Mouse (Mus musculus) midbrain, embryonic 14.5 days (tissue): ENCODE measurements around the gene Acpp. TPM values are rescaled to one million over a fixed set of nuclear protein-coding genes. Genes with fewer than 3 reads are reported as not detected.

Experiments
- ATAC-seq: fragments of 200-750 bp; cut with Nextera tagmentation; 2 replicates; pipeline ENCODE4 v1.8.0; 2017; ENCODE audit warnings: moderate number of reproducible peaks, moderate library complexity; ENCODE audit not compliant: low FRiP score, low TSS enrichment
- DNase-seq: peaks from one replicate; pipeline ENCODE4 v3.0.0-alpha.2; 2015
- H3K27ac ChIP-seq: fragments of 300-500 bp; sonication (generic); replicated peaks from 2 replicates; pipeline ENCODE4 v1.5.1; 2014; ENCODE audit warnings: mild to moderate bottlenecking, low read depth, low read length, moderate library complexity
- H3K27me3 ChIP-seq: fragments of 300-500 bp; sonication (generic); 2 replicates; pipeline ENCODE4 v1.6.1; 2014; ENCODE audit warnings: low read length, control low read depth, mixed read lengths; ENCODE audit not compliant: control insufficient read depth, insufficient read depth
- H3K36me3 ChIP-seq: fragments of 300-500 bp; sonication (generic); 2 replicates; pipeline ENCODE4 v1.6.1; 2014; ENCODE audit warnings: low read length, control low read depth; ENCODE audit not compliant: control insufficient read depth, insufficient read depth
- H3K4me1 ChIP-seq: fragments of 300-500 bp; sonication (generic); 2 replicates; pipeline ENCODE4 v1.6.1; 2014; ENCODE audit warnings: mild to moderate bottlenecking, antibody characterized with exemption, low read length, control low read depth; ENCODE audit not compliant: control insufficient read depth, insufficient read depth
- H3K4me2 ChIP-seq: fragments of 300-500 bp; sonication (generic); 2 replicates; pipeline ENCODE4 v1.6.1; 2014; ENCODE audit warnings: mild to moderate bottlenecking, low read length, moderate library complexity
- H3K4me3 ChIP-seq: fragments of 300-500 bp; sonication (generic); replicated peaks from 2 replicates; pipeline ENCODE4 v1.5.1; 2014; ENCODE audit warnings: low read depth, low read length
- H3K9ac ChIP-seq: fragments of 300-500 bp; sonication (generic); replicated peaks from 2 replicates; pipeline ENCODE4 v1.6.1; 2014; ENCODE audit warnings: mild to moderate bottlenecking, low read length, moderate library complexity
- H3K9me3 ChIP-seq: fragments of 300-500 bp; sonication (generic); 2 replicates; pipeline ENCODE4 v1.6.1; 2016; ENCODE audit warnings: low read length, control low read depth, mixed read lengths; ENCODE audit not compliant: control insufficient read depth
- WGBS: fragments of 180-500 bp; shearing (Covaris S2); extraction: QIAGEN DNeasy Blood & Tissue Kit; methylation state at CpG from one replicate; pipeline ENCODE4 v1.1.7; 2014; 5-methylcytosine and 5-hydroxymethylcytosine counted together
- polyA plus RNA-seq: library from polyadenylated mRNA; unstranded; fragments of >200 nt; fragmentation: Nextera tagmentation; extraction: Ambion mirVana; gene quantifications from 2 replicates; pipeline ENCODE4 v1.2.1, GENCODE M21; 2014

The Acpp gene
- polyA plus RNA-seq, 1 experiment from 2014 or later, result 0.41 TPM

DNA sequence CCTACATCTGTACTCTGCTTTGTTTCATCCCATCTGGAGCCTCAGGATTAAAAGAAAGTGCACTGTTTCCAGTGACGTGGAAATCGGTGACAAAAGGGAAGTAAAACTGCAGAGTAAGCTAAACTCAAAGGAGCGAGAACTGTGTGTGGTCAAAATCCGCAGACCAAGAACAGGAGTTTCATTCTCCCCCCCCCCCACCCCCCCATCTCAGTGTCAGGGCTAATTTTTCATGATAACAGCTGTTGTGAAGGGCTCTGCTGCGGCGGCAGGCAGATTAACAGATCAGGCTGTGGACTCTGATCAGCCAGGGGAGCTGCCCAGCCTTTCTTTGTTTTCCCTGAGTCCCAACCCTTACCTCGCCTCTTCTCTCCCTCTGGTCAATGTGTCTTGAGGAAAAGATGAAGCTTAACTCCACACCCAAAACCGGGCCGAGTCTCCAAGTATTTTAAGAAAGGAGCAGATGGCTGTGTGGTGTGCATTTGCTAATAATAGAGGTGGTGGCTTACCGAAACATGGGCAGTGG is 68.1 kb downstream of the Acpp start:
- peak; percentile 14 for DNase-seq
- no peaks in the 10 kb centered on the region for H3K27me3 ChIP-seq
- ATAC-seq, result no peak
- H3K4me2 ChIP-seq, result no peak overlapping the region
- H3K4me3 ChIP-seq, result no peak overlapping the region
- WGBS, result 25% methylated on average over 10 of the region's 10 CpGs
- H3K4me1 ChIP-seq, result no peaks in the 10 kb centered on the region
- no peaks in the 10 kb centered on the region for H3K9me3 ChIP-seq
- H3K36me3 ChIP-seq, result no peaks in the 10 kb centered on the region
- H3K27ac ChIP-seq, result 0 out of 2 replicates have a peak overlapping the region, but pooled peaks have one; percentile 13
- H3K9ac ChIP-seq, result no peak overlapping the region

DNA sequence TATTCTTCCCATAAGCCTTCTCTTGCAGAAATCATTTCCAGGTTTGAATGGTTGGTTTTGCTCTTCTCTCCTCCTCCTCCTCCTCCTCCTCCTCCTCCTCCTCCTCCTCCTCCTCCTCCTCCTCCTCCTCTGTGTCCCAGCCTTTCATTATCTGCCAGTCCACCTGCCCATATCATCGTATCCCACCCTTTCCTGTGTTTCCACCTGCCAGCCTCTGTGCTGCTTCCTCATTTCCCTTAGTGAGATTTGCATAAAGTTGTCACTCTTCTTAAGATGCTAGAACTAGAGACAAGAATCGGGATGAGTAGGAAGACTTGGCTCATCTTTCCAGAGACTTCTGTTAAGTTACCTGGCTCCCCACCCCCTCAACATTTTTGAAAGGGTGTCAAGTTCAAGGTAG is 73.0 kb downstream of the Acpp start:
- DNase-seq (no peak), ATAC-seq (no peak)
- no peak overlapping the region for H3K4me3 ChIP-seq
- no peak overlapping the region for H3K9ac ChIP-seq
- H3K27ac ChIP-seq, result no peak overlapping the region
- H3K4me2 ChIP-seq, result no peak overlapping the region
- H3K27me3 ChIP-seq, result no peaks in the 10 kb centered on the region
- H3K9me3 ChIP-seq, result no peaks in the 10 kb centered on the region
- 72% methylated on average over 2 of the region's 2 CpGs for WGBS
- no peaks in the 10 kb centered on the region for H3K36me3 ChIP-seq
- H3K4me1 ChIP-seq, result peaks cover 16% of the 10 kb centered on the region

DNA sequence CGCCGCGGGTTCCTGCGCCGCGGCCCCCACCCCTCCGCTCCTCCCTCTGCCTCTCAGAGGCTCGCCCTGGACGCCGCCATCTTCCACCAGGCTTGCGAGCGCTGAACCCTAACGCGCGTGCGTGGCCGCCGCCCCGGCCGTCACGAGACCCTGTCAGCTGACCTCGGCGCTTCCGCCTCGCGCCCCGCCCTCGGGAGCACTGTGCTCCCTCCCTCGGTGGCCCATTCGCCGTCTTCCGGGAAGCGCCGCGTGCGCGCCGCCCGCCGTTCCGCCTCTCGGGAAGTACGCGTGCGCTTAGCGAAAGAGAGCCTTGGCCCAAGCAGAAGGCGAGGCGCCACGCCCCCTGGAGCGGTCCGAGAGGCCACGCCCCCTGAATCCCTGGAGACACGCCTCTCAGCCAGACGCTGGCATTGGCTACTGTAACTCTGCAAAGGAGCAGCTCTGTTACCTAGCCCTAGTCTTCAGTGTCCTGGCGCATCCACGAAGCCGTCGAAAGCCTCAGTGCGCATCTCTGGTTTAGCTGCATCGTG is 74.7 kb downstream of the Acpp start, which contains the start of gene Dnajc13:
Gene Dnajc13 (minus strand): TSS at position 108 of the 530 bp plus-strand sequence.
- WGBS, result under 1% methylated on average over 60 of the region's 60 CpGs
- DNase-seq (peak; percentile 99), ATAC-seq (peak; percentile 97)
- Histone ChIP-seq H3K9me3 (no peaks in the 10 kb centered on the region), H3K27me3 (no peaks in the 10 kb centered on the region), H3K4me1 (peaks cover 16% of the 10 kb centered on the region), H3K4me3 (peak within 1 kb of the TSS; percentile 94), H3K27ac (peak within 1 kb of the TSS; percentile 90), H3K4me2 (peak within 1 kb of the TSS; percentile 86), H3K36me3 (no peaks in the 10 kb centered on the region), H3K9ac (peak within 1 kb of the TSS; percentile 82)

DNA sequence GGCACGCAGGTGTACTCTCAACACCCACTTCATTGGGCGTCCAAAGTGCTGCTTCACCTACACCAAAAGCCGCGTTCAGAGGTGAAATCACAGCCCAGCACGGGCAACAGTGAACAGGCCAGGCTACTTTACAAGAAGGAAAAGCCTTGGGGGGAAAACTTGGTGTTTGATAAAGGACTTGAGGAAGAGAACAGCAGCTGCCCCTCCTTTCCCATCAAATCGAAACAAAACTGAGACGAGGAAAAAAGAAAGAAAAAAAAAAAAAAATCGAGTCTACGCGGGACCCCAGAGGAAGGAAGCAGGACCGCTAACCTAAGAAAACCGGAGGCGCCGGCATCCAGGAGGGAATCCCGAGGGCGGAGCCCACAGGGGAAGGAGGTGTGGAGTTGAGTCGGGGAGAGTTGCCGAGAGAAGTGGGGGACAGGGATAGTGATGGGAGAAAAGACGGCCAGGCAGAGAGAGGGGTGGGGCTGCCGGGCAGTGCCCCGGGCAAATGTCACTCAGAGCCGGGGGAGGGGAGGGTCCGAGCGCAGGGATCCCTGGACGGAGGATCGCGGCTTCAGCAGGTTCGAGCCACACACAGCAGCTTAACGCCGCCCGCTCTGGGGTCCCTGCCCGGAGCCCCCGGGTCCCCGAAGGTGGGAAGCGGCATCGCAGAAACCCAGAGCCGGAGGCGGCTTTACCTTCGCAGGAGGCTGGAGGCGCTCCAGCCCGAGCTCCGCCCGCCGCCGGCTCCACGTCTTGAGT is 75.4 kb downstream of the Acpp start:
- under 1% methylated on average over 46 of the region's 46 CpGs for WGBS
- H3K4me2 ChIP-seq, result peak overlapping the region; percentile 86
- peak overlapping the region; percentile 90 for H3K27ac ChIP-seq
- H3K27me3 ChIP-seq, result no peaks in the 10 kb centered on the region
- peaks cover 16% of the 10 kb centered on the region for H3K4me1 ChIP-seq
- H3K9ac ChIP-seq, result peak overlapping the region; percentile 82
- DNase-seq, result peak; percentile 54
- H3K36me3 ChIP-seq, result no peaks in the 10 kb centered on the region
- peak; percentile 75 for ATAC-seq
- H3K4me3 ChIP-seq, result peak overlapping the region; percentile 94
- no peaks in the 10 kb centered on the region for H3K9me3 ChIP-seq

DNA sequence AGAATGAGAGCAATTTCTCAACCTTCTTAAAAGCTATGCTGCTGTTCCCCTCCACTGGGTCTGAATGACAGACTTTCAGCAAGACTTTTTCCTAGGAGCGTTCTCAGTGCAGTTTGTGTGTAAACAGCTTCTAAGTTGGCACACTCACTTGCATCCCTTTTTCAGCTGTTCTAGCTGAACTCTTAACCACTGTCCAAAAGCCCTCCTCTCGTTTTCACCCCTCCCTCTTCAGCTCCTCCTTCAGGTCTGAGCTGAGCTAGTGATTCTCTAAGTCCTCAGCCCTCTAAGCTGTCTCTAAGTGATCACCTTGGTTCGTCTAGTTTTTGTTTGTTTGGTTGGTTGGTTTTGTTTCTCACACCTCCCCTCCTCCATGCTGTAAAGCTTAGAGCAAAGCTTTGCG is 77.2 kb downstream of the Acpp start:
- Histone ChIP-seq H3K4me3 (no peak overlapping the region), H3K4me1 (peaks cover 16% of the 10 kb centered on the region), H3K4me2 (no peak overlapping the region), H3K9ac (no peak overlapping the region), H3K9me3 (no peaks in the 10 kb centered on the region), H3K27ac (no peak overlapping the region), H3K36me3 (no peaks in the 10 kb centered on the region), H3K27me3 (no peaks in the 10 kb centered on the region)
- 58% methylated on average over 4 of the region's 4 CpGs for WGBS
- no peak for DNase-seq
- no peak for ATAC-seq

DNA sequence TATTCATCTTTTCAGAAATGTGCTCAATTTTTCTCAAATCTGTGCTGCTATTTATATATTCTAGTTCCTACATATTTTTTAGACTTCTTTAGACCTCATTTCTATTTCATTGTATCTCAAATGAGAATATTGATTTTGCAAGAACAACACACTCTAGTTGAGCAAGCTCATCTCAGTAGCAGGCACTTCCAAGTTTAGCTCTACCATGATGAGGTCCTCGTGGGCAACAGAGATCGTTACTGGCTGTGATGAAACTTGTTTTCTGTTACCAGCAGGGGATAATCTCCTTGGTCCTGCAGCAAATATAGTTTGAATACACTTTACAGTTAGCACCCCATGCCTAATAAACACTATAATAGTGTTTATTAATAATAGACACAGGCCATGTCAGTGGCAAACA is 81.5 kb downstream of the Acpp start:
- no peak overlapping the region for H3K4me3 ChIP-seq
- no peak overlapping the region for H3K9ac ChIP-seq
- ATAC-seq, result no peak
- WGBS, result 71% methylated on average over 2 of the region's 2 CpGs
- H3K4me2 ChIP-seq, result no peak overlapping the region
- no peaks in the 10 kb centered on the region for H3K36me3 ChIP-seq
- DNase-seq, result no peak
- H3K9me3 ChIP-seq, result no peaks in the 10 kb centered on the region
- no peak overlapping the region for H3K27ac ChIP-seq
- peaks cover 7% of the 10 kb centered on the region for H3K4me1 ChIP-seq
- no peaks in the 10 kb centered on the region for H3K27me3 ChIP-seq

DNA sequence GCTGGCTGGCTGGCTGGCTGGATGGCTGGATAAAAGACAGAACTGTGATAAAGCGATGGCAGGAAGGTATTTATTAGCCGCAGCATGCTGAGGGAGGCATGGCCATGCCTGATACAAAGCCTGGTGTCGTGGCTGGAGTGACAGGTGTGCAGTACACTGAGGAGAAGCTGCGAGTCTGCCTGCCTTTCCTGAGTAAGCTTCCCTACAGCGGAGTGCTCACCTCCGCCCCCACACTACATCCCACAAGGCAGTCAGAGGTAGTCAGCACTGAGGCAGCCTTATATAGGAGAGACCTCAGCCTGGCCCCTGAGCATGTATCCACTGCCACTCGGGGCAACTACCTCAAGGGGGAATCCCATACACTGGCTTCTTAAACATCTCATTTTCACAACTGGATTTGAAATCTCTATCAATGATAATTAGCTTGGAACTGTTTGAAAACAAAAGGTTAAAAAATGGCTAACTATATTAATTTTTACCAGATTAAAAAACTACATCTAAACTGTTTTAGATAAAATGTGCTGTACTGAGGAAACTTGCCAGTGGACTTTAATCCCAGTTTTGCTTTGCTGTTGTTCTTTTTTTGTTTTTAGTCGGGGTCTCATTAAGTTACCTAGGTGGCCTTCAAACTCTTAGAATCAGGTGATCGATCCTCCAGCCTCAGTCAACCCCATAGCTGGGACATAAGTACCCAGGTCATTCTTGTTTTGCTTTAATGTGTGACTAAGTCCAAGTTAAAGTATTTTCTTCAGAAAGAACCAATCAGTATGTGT is 83.0 kb downstream of the Acpp start:
- Histone ChIP-seq H3K4me2 (no peak overlapping the region), H3K36me3 (no peaks in the 10 kb centered on the region), H3K27ac (no peak overlapping the region), H3K4me3 (no peak overlapping the region), H3K9me3 (no peaks in the 10 kb centered on the region), H3K9ac (no peak overlapping the region), H3K4me1 (no peaks in the 10 kb centered on the region), H3K27me3 (no peaks in the 10 kb centered on the region)
- DNase-seq, result no peak
- ATAC-seq, result no peak
- 69% methylated on average over 9 of the region's 9 CpGs for WGBS

DNA sequence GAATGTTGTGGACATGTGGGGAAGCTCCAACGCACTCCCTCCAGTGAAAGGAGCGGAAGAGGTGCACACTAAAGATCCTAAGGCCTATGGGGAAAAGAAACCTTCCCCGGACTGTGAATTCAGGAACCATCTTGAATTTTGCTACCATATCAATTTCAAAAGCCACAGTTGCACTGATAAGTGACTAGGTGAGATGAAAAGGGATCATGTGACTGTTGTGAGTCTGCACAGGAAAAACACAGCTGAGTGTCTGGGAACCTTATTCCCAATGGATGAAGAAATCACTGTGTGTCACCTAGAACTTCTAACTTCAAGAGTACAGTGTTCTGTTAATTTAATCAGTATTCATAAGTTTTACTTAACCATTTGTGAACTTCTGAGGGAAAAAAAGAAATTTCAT is 84.9 kb downstream of the Acpp start:
- whole genome bisulfite sequencing, result 97% methylated on average over 3 of the region's 3 CpGs
- H3K4me3 ChIP-seq, result no peak overlapping the region
- DNase-seq (no peak), ATAC-seq (no peak)
- no peak overlapping the region for H3K27ac ChIP-seq
- no peaks in the 10 kb centered on the region for H3K27me3 ChIP-seq
- H3K4me1 ChIP-seq, result no peaks in the 10 kb centered on the region
- H3K36me3 ChIP-seq, result no peaks in the 10 kb centered on the region
- H3K9me3 ChIP-seq, result no peaks in the 10 kb centered on the region
- no peak overlapping the region for H3K9ac ChIP-seq
- H3K4me2 ChIP-seq, result no peak overlapping the region
